Mouse (Mus musculus) kidney, embryonic 15.5 days (tissue): ENCODE results near the gene Atp6v0e2. TPM values are rescaled to one million over a fixed set of nuclear protein-coding genes. Genes with fewer than 3 reads are reported as not detected.

ENCODE experiments used
- ATAC-seq: fragments of 200-750 bp; cut with Nextera tagmentation; replicated peaks from 2 replicates; pipeline ENCODE4 v1.8.0; 2017; ENCODE audit warnings: moderate TSS enrichment; ENCODE audit not compliant: low FRiP score
- H3K27ac ChIP-seq: fragments of 300-500 bp; sonication (generic); 2 replicates; pipeline ENCODE4 v1.5.1; 2015; ENCODE audit warnings: mild to moderate bottlenecking, inconsistent platforms
- H3K27me3 ChIP-seq: fragments of 300-500 bp; sonication (generic); 2 replicates; pipeline ENCODE4 v1.6.1; 2015; ENCODE audit warnings: inconsistent platforms
- H3K36me3 ChIP-seq: fragments of 300-500 bp; sonication (generic); 2 replicates; pipeline ENCODE4 v1.6.1; 2015; ENCODE audit warnings: inconsistent platforms
- H3K4me1 ChIP-seq: fragments of 300-500 bp; sonication (generic); 2 replicates; pipeline ENCODE4 v1.6.1; 2015; ENCODE audit warnings: inconsistent platforms
- H3K4me2 ChIP-seq: fragments of 300-500 bp; sonication (generic); 2 replicates; pipeline ENCODE4 v1.6.1; 2015; ENCODE audit warnings: moderate library complexity, mild to moderate bottlenecking, inconsistent platforms
- H3K4me3 ChIP-seq: fragments of 300-500 bp; sonication (generic); replicated peaks from 2 replicates; pipeline ENCODE4 v1.5.1; 2015; ENCODE audit warnings: mild to moderate bottlenecking, inconsistent platforms
- H3K9ac ChIP-seq: fragments of 300-500 bp; sonication (generic); 2 replicates; pipeline ENCODE4 v1.6.1; 2015; ENCODE audit warnings: mild to moderate bottlenecking, inconsistent platforms
- H3K9me3 ChIP-seq: fragments of 300-500 bp; sonication (generic); replicated peaks from 2 replicates; pipeline ENCODE4 v1.6.1; 2016; ENCODE audit warnings: inconsistent platforms
- WGBS: fragments of 180-500 bp; shearing (Covaris S2); methylation state at CpG from one replicate; pipeline ENCODE4 v1.1.7; 2015; ENCODE audit warnings: mixed read lengths; 5-methylcytosine and 5-hydroxymethylcytosine counted together
- polyA plus RNA-seq: library from polyadenylated mRNA; unstranded; fragments of >200 nt; fragmentation: Nextera tagmentation; extraction: Ambion mirVana; gene quantifications from 2 replicates; pipeline ENCODE4 v1.2.1, GENCODE M21; 2015

The Atp6v0e2 gene
- polyA plus RNA-seq, 1 experiment from 2014 or later = 29.6 TPM

DNA sequence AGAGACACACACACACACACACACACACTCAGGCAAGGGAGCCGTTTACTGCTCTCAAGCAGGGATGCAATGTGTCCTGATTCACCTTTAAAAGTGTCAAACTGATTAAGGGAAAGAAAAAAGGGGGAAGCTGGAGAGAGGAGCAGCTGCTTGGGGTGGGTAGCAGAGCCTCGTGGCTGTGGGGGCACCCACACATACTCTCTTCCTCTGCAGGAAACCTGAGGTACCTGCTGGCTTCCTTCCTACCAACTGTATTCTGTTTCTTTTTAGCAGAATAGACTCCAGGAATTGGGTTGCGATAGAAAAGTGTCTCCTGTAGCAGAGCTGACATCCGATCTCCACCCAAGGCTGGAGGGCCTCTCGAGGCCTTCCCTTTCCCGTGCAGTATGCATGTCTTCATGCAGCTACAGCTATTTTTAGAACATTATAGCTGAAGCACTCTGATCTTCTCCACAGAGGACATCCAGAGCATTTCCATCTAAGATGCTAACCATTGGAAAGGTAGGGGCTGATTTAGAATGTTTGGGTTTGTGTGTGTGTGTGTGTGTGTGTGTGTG, 51.9 kb downstream of the Atp6v0e2 start, which contains the start of gene Gm45021:
Gene Gm45021 (plus strand): TSS at position 417 of the 557 bp plus-strand sequence.
- no peaks in the 10 kb centered on the region for H3K9me3 ChIP-seq
- H3K9ac ChIP-seq = no peak within 1 kb of the TSS
- H3K4me1 ChIP-seq = peaks cover 26% of the 10 kb centered on the region
- ATAC-seq = no peak
- no peaks in the 10 kb centered on the region for H3K27me3 ChIP-seq
- WGBS = 14% methylated on average over 6 of the region's 6 CpGs
- H3K4me2 ChIP-seq = no peak within 1 kb of the TSS
- peak within 1 kb of the TSS; percentile 51; the same call in 1 of the 2 replicates for H3K27ac ChIP-seq
- H3K4me3 ChIP-seq = no peak within 1 kb of the TSS
- H3K36me3 ChIP-seq = no peaks in the 10 kb centered on the region

Other genes with a start within 250 kb of the Atp6v0e2 start
- 21.2 and 23.6 TPM in 2 replicates for gene Krba1, start 142.0 kb upstream of the Atp6v0e2 start, polyA plus RNA-seq
- gene Zfp467, start 91.8 kb upstream of the Atp6v0e2 start, polyA plus RNA-seq = 27.2 and 29.6 TPM in 2 replicates
- 0.22 and 0.86 TPM in 2 replicates for gene Sspo, start 89.4 kb upstream of the Atp6v0e2 start, polyA plus RNA-seq
- 12.8 and 16.4 TPM in 2 replicates for gene Lrrc61, start 17.2 kb downstream of the Atp6v0e2 start, polyA plus RNA-seq
- gene Rarres2, start 35.2 kb downstream of the Atp6v0e2 start, polyA plus RNA-seq = 55.4 and 68.7 TPM in 2 replicates
- not detected in 2 replicates for gene Gm45021, start 52.0 kb downstream of the Atp6v0e2 start, polyA plus RNA-seq
- 43.8 and 47.3 TPM in 2 replicates for gene Repin1, start 56.3 kb downstream of the Atp6v0e2 start, polyA plus RNA-seq
- not detected in 2 replicates for gene Gm44965, start 56.3 kb downstream of the Atp6v0e2 start, polyA plus RNA-seq
- gene Zfp775, start 64.4 kb downstream of the Atp6v0e2 start, polyA plus RNA-seq = 7.0 and 7.9 TPM in 2 replicates
- gene AI854703, start 89.1 kb downstream of the Atp6v0e2 start, polyA plus RNA-seq = 3.0 and 3.1 TPM in 2 replicates
- gene Gimap8, start 109.6 kb downstream of the Atp6v0e2 start, polyA plus RNA-seq = 3.3 and 3.8 TPM in 2 replicates
- 11.7 and 12.6 TPM in 2 replicates for gene Gimap9, start 138.5 kb downstream of the Atp6v0e2 start, polyA plus RNA-seq
- gene Gimap4, start 146.9 kb downstream of the Atp6v0e2 start, polyA plus RNA-seq = 69.5 and 72.5 TPM in 2 replicates
- 50.6 and 51.3 TPM in 2 replicates for gene Gimap6, start 170.6 kb downstream of the Atp6v0e2 start, polyA plus RNA-seq
- gene Gm28053, start 181.0 kb downstream of the Atp6v0e2 start, polyA plus RNA-seq = 2.7 and 3.3 TPM in 2 replicates
- not detected in 2 replicates for gene Gimap7, start 181.0 kb downstream of the Atp6v0e2 start, polyA plus RNA-seq
- 32.4 and 33.1 TPM in 2 replicates for gene Gimap1, start 201.4 kb downstream of the Atp6v0e2 start, polyA plus RNA-seq
- gene Gimap5, start 208.6 kb downstream of the Atp6v0e2 start, polyA plus RNA-seq = 16.4 and 16.5 TPM in 2 replicates
- 0.08 TPM in 1 of 2 replicates, not detected in the other for gene Gimap3, start 233.2 kb downstream of the Atp6v0e2 start, polyA plus RNA-seq